Mouse (Mus musculus): ENCODE results near the gene Wdfy3.
"Not testable (repeated sequence)": the region's sequence is repeated elsewhere in the genome, so short reads cannot be mapped to it uniquely, and the experiment has no call there.

Wdfy3 gene

GRCm38 (mm10) chr5:101948641-101949040 lies 121.1 kb downstream of the Wdfy3 start:
- in situ Hi-C loops (cut with MboI, MseI) = no loop called here

DNA sequence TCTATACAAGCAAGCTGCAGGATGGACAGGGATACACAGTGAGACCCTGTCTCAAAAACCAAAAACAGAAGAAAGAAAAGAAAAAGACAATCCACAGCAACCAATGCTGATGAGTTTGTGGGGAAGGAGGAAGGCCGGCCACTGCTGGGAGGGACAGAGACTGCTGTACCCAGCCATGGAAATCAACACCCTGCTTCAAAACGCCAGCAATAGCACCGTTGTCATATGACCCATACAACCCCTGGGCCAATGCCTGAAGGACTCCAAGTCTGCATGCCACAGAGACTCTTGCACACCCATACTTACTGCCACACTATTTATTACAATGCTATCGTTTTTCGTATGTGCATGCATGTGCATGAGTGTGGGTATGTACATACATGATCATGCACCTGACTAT lies 124.0 kb downstream of the Wdfy3 start:
- in situ Hi-C loops (cut with MboI, MseI) = no loop called here

GRCm38 (mm10) chr5:101937909-101938596 lies 131.7 kb downstream of the Wdfy3 start:
- in situ Hi-C loops (cut with MboI, MseI) = no loop called here

GRCm38 (mm10) chr5:101937362-101937761 lies 132.4 kb downstream of the Wdfy3 start:
- in situ Hi-C loops (cut with MboI, MseI) = no loop called here

DNA sequence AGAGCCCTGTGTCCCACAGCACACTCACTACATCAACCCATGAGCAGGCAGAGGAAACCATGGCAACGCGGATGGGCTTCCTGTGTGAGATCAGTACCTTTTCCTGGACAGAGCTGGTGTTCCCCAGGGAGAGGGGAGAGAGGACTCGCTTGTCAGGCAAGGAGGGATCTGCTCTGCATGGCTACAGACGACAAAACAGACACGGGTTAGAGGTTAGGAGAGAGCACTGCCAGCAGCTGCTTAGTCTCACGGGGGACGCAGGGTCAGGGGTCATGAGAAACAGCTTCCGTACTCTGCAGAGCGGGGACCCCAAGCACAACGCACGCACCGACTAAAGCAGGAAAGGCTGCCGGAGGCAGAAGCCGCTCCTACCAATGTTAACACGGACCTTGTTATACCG lies 133.8 kb downstream of the Wdfy3 start:
- in situ Hi-C loops (cut with MboI, MseI) = no loop called here

DNA sequence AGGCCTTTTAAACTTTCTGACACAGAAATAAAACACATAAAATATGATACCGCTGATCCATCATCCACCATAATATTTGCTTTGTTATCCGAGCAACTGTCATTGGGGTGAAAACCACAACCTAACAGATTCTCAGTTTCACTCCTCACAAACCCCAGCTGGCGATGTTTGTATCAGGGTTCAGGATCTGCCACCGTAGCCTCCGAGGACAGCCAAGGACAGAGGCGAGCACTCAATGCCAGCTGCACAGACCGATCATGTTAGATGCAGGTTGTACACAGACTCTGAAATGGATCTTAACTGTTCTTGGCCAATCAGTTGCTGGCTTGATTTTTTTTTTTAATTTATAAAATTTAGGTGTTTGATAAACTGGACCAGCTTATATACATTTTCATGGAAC lies 135.1 kb downstream of the Wdfy3 start:
- in situ Hi-C loops (cut with MboI, MseI) = no loop called here

GRCm38 (mm10) chr5:101932971-101933810 lies 136.5 kb downstream of the Wdfy3 start:
- in situ Hi-C loops (cut with MboI, MseI) = no loop called here

DNA sequence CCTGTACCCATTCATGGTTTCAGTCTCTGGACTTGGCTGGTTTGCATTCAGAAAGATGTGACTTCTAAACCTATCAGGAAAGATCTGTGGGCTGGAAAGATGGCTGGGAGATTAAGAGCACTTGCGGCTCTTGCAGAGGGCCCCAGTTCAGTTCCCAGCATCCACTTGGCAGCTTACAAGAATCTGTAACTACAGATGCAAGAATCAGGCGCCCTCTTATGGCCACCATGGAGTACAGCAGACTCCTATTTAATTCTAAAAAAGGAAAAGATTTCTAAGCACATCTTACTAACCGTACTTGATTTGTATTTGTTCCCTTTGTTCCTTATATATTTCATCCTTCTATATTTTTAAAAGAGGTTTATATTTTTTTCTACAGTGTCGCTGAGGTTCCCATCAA lies 137.7 kb downstream of the Wdfy3 start:
- in situ Hi-C loops (cut with MboI, MseI) = no loop called here

- in situ Hi-C loops (cut with MboI, MseI) = no loop called here
These were observed 143.4 kb downstream of the Wdfy3 start for GRCm38 (mm10) chr5:101926311-101926710.

DNA sequence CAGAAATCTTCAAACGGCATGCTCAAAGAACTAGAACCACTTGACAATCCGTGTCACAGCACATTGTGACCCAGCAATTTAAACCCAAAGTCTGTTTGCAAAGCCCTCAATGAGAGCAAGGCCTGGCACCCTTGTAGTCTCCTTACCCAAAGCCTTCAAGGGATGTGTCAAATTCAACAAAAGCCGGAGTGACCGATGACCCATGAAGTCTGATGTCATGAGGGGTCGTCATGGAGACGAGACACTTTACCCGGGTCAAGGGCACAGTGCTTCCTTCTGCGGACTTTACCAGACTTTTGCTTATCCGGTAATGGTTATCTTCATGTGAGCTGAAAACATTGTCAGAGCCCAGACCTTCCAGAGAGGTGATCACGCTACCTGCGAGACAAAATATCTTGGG lies 146.0 kb downstream of the Wdfy3 start:
- in situ Hi-C loops (cut with MboI, MseI) = no loop called here

GRCm38 (mm10) chr5:101919559-101919958 lies 150.2 kb downstream of the Wdfy3 start:
- in situ Hi-C loops (cut with MboI, MseI) = no loop called here

DNA sequence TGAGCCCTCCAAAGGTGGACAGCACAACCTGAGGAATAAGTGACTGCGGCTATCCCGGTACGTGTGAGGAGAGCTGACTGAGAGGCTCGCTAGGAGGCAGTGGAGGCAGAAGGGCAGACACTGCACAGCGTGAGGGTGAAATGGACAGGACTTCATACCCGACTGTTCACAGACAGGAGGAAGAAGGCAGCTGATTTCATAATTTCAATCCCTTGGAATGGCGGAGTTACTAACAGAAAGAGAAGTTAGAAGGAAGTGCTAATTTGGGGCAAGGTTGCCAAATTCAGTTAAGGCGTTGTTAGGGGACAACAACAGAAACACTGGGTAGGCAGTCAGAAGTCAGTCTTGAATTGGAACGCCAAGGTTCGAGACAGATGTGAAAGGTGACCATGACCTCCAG lies 160.3 kb downstream of the Wdfy3 start:
- in situ Hi-C loops (cut with MboI, MseI) = no loop called here

DNA sequence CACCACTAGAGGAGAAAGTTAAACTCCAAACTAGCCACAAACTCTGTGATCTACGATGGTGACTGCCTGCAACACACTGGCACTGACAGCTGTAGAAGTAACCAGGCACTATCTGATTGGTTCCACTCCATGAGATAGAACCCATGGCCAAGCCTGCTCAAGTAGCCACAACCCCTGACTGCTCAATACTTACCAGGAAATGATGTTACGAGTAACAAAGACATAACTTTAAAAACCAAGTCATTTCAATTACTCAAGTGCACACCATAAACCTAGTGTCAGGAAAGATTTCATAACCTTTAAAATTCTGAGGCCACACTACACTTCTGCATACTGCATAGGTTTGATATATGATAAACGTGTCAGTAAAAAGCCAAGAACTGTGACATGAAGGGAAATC lies 164.1 kb downstream of the Wdfy3 start:
- in situ Hi-C loops (cut with MboI, MseI) = no loop called here

DNA sequence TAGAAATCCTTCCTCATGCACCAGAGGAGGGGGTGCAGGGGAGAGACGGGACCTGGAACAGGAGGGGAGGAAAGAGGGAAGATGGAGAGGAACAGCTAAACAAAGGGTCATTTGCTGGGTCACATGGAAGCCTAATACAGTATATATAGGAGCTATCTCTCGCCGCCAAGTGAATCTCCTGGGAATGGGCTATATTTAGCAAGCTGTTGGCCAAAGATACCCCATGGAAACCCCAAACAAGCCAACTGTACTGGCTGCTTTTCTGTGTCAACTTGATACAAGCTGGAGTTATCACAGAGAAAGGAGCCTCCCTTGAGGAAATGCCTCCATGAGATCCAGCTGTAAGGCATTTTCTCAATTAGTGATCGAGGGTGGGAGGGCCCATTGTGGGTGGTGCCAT lies 164.9 kb downstream of the Wdfy3 start:
- in situ Hi-C loops (cut with MboI, MseI) = not testable (repeated sequence)

- in situ Hi-C loops (cut with MboI, MseI) = no loop called here
These were observed 167.0 kb downstream of the Wdfy3 start for GRCm38 (mm10) chr5:101902686-101903085.

DNA sequence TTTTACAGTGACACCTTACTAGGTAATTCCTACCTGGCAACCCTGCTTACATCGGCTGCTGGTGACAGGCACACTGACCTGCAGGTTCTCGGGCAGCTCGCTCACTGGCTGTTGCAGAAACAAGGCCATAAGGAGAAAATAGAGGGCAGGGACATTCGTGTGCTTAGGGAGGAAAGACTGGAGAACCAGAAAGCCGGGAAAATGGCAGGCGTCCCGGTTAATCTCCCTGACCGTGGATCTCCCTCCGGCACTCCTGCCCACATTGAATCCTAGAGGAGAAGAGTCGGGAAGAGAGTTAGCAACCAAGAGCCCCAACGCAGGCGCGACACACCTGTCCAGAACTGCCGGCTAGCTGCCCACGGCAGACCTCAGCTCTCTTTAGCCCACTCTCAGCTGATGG lies 169.7 kb downstream of the Wdfy3 start:
- in situ Hi-C loops (cut with MboI, MseI) = no loop called here

- in situ Hi-C loops (cut with MboI, MseI) = no loop called here
These were observed 172.9 kb downstream of the Wdfy3 start for GRCm38 (mm10) chr5:101896784-101897183.

GRCm38 (mm10) chr5:101895717-101896645 lies 173.7 kb downstream of the Wdfy3 start:
- in situ Hi-C loops (cut with MboI, MseI) = no loop called here

- in situ Hi-C loops (cut with MboI, MseI) = no loop called here
These were observed 174.6 kb downstream of the Wdfy3 start for GRCm38 (mm10) chr5:101895119-101895518.

GRCm38 (mm10) chr5:101893820-101894515 lies 175.8 kb downstream of the Wdfy3 start:
- in situ Hi-C loops (cut with MboI, MseI) = no loop called here

DNA sequence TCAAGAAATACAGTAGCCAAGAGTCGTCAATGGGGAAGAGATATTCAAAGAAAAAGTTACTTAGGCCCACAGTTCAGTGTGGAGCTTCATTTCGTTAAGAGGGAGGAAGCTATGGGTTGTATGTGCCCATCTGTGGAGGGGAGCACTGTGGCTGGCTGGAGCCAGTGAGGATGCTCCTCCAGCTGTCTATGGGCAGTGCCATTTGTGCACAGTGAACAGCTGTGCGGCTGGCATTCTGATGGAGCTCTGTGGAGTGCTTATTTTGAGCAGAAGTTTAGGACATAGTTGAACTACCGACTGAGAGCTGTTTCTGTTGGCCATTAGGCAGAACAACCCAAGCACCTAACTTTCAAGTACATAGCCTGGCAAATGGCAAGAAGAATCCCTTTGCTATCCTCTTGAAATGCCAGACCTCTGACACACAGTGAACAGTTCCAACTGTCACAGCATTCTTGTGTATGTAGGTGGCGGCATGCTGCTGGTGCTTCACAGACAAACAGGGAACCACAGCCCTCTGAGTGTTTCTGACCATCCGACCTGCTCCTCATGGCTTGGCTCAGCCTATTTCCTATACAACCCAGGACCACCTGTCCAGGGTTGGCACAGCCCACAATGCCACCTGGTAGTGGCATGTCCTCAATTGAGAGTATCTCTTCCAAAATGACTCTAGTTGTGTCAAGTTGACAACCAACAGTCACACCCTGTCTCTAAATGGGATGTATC lies 177.9 kb downstream of the Wdfy3 start:
- in situ Hi-C loops (cut with MboI, MseI) = no loop called here
